Mouse (Mus musculus): ENCODE data around the gene Tcn2.

GRCm38 (mm10) chr11:3936318-3936717 lies 4.4 kb upstream of the Tcn2 start:
- TF ChIP-seq POLR2A (IDR thresholded peaks at IDR 0.05; ENCODE audit: control insufficient read depth, low read depth, low read length) (no peak), CTCF (IDR thresholded peaks at IDR 0.05; ENCODE audit: control insufficient read depth, insufficient read depth, insufficient replicate concordance, low read depth, low read length) (no peak)

All from testis, adult 2 months (tissue).